Mouse (Mus musculus) activated CD4-positive, CD25-positive, alpha-beta regulatory T cell, adult 9 weeks (primary cell): Measurements from ENCODE around the gene Mme. TPM values are rescaled to one million over a fixed set of nuclear protein-coding genes. Genes with fewer than 3 reads are reported as not detected.

Source experiments
- polyA plus RNA-seq: library from polyadenylated mRNA; unstranded; fragments of 100-300 nt; shearing (Covaris generic); gene quantifications from one replicate; pipeline ENCODE4 v1.2.1, GENCODE M21; 2017

Mme gene
- polyA plus RNA-seq: not detected

GRCm38 (mm10) chr3:63241099-63241587 lies at the start of gene Mme:
Gene Mme, plus strand, starts transcription at chr3:63241537.

Other genes with a start within 250 kb of the Mme start
- not detected for gene Gm34302, start 242.3 kb downstream of the Mme start, polyA plus RNA-seq